In genomic region chr11:69948066-69948762, GRCm38 (mm10) we compare ENCODE assay signal across 8 mouse cellular contexts. TPM values are rescaled to one million over a fixed set of nuclear protein-coding genes. Genes with fewer than 3 reads are reported as not detected.
DNase-seq lines count a peak whose midpoint lies in the region; ATAC-seq lines count a peak whose summit lies in the region.

Gene Slc2a4, minus strand, starts transcription at chr11:69948188.

- no peaks in the 10 kb centered on the region for H3K9me3 ChIP-seq in intestine, embryonic 16.5 days (ENCODE audit: control insufficient read depth, low read length)
- H3K9me3 ChIP-seq in limb, embryonic 15.5 days: no peaks in the 10 kb centered on the region
- no peaks in the 10 kb centered on the region for H3K9me3 ChIP-seq in midbrain, embryonic 16.5 days (replicated peaks; ENCODE audit: control insufficient read depth, low read length, poor library complexity, severe bottlenecking)
- no peaks in the 10 kb centered on the region for H3K9me3 ChIP-seq in stomach, embryonic 14.5 days (ENCODE audit: control insufficient read depth, low read depth, low read length)

- peak within 1 kb of the TSS; percentile 53 for H3K27ac ChIP-seq in intestine, embryonic 16.5 days (ENCODE audit: low read length)
- peak within 1 kb of the TSS; percentile 86 for H3K27ac ChIP-seq in limb, embryonic 15.5 days
- no peak within 1 kb of the TSS for H3K27ac ChIP-seq in midbrain, embryonic 16.5 days (ENCODE audit: low read length)
- peak within 1 kb of the TSS; percentile 77 for H3K27ac ChIP-seq in stomach, embryonic 14.5 days (ENCODE audit: low read length)

- H3K4me2 ChIP-seq in intestine, embryonic 16.5 days (ENCODE audit: low read depth, low read length): peak within 1 kb of the TSS; percentile 83
- peak within 1 kb of the TSS; percentile 70 for H3K4me2 ChIP-seq in limb, embryonic 15.5 days
- H3K4me2 ChIP-seq in midbrain, embryonic 16.5 days (ENCODE audit: low read length): peak within 1 kb of the TSS; percentile 60
- H3K4me2 ChIP-seq in stomach, embryonic 14.5 days (replicated peaks; ENCODE audit: low read depth, low read length): peak within 1 kb of the TSS; percentile 55

- no peaks in the 10 kb centered on the region for H3K27me3 ChIP-seq in intestine, embryonic 16.5 days (replicated peaks; ENCODE audit: control insufficient read depth, insufficient read depth, low read length)
- no peaks in the 10 kb centered on the region for H3K27me3 ChIP-seq in limb, embryonic 15.5 days
- H3K27me3 ChIP-seq in midbrain, embryonic 16.5 days (ENCODE audit: control insufficient read depth, insufficient read depth, low read depth, low read length): peaks cover 8% of the 10 kb centered on the region
- H3K27me3 ChIP-seq in stomach, embryonic 14.5 days (ENCODE audit: control insufficient read depth, insufficient read depth, low read length): no peaks in the 10 kb centered on the region

- under 1% methylated on average over 34 of the region's 34 CpGs for WGBS in intestine, embryonic 16.5 days
- under 1% methylated on average over 33 of the region's 34 CpGs for WGBS in limb, embryonic 15.5 days
- WGBS in midbrain, embryonic 16.5 days: under 1% methylated on average over 34 of the region's 34 CpGs
- under 1% methylated on average over 34 of the region's 34 CpGs for WGBS in stomach, embryonic 14.5 days

- H3K4me1 ChIP-seq in intestine, embryonic 16.5 days (ENCODE audit: control insufficient read depth, insufficient read depth, low read length): peaks cover 6% of the 10 kb centered on the region
- peaks cover 27% of the 10 kb centered on the region for H3K4me1 ChIP-seq in limb, embryonic 15.5 days
- peaks cover 2% of the 10 kb centered on the region; the same call in 1 of the 2 replicates for H3K4me1 ChIP-seq in midbrain, embryonic 16.5 days (ENCODE audit: control insufficient read depth, insufficient read depth, low read length)
- H3K4me1 ChIP-seq in stomach, embryonic 14.5 days (ENCODE audit: control insufficient read depth, insufficient read depth, low read length): no peaks in the 10 kb centered on the region; the same call in 1 of the 2 replicates

- no peaks in the 10 kb centered on the region; the same call in 1 of the 2 replicates for H3K36me3 ChIP-seq in intestine, embryonic 16.5 days (ENCODE audit: control insufficient read depth, insufficient read depth, low read length)
- peaks cover 21% of the 10 kb centered on the region for H3K36me3 ChIP-seq in limb, embryonic 15.5 days
- H3K36me3 ChIP-seq in midbrain, embryonic 16.5 days (ENCODE audit: control insufficient read depth, insufficient read depth, low read length): no peaks in the 10 kb centered on the region
- H3K36me3 ChIP-seq in stomach, embryonic 14.5 days (ENCODE audit: control insufficient read depth, insufficient read depth, low read length): peaks cover 17% of the 10 kb centered on the region

- peak; percentile 92 for DNase-seq in 416B (ENCODE audit: low read depth)
- DNase-seq in adrenal gland, adult (ENCODE audit: inconsistent age in 2 of 2, low spot score in 1 of 2): peak; percentile 94 to 97
- DNase-seq in embryo, embryonic 11 days: peak; percentile 99

- peak; percentile 92 for ATAC-seq in granulocyte monocyte progenitor cell, adult 5-6 weeks (replicated peaks; ENCODE audit: poor library complexity, severe bottlenecking)
- peak; percentile 94 for ATAC-seq in intestine, embryonic 16.5 days
- ATAC-seq in limb, embryonic 15.5 days (ENCODE audit: insufficient number of reproducible peaks, low FRiP score, low TSS enrichment, low read depth): peak; percentile 90
- peak; percentile 90 for ATAC-seq in midbrain, embryonic 16.5 days
- peak; percentile 93 for ATAC-seq in stomach, embryonic 14.5 days (ENCODE audit: insufficient number of reproducible peaks, insufficient read depth, low FRiP score, low read depth)

- peak within 1 kb of the TSS; percentile 53 for H3K4me3 ChIP-seq in intestine, embryonic 16.5 days (ENCODE audit: low read length)
- H3K4me3 ChIP-seq in limb, embryonic 15.5 days: peak within 1 kb of the TSS; percentile 56
- H3K4me3 ChIP-seq in midbrain, embryonic 16.5 days (ENCODE audit: low read depth, low read length): peak within 1 kb of the TSS; percentile 44
- peak within 1 kb of the TSS; percentile 46 for H3K4me3 ChIP-seq in stomach, embryonic 14.5 days (ENCODE audit: low read depth, low read length)

- H3K9ac ChIP-seq in intestine, embryonic 16.5 days (ENCODE audit: low read depth, low read length): peak within 1 kb of the TSS; percentile 54
- H3K9ac ChIP-seq in limb, embryonic 15.5 days: peak within 1 kb of the TSS; percentile 29; the same call in 1 of the 2 replicates
- H3K9ac ChIP-seq in midbrain, embryonic 16.5 days (ENCODE audit: low read depth, low read length): peak within 1 kb of the TSS; percentile 48; the same call in 1 of the 2 replicates
- peak within 1 kb of the TSS; percentile 47 for H3K9ac ChIP-seq in stomach, embryonic 14.5 days (replicated peaks; ENCODE audit: low read depth, low read length)

RNA-seq across cellular contexts. Expression of gene Slc2a4, which starts in this region (rescaled TPM):
- total RNA-seq in granulocyte monocyte progenitor cell, adult 5-6 weeks (2014; fragmentation: Nextera tagmentation): not detected in 2 replicates
- not detected in 2 replicates for total RNA-seq in granulocyte monocyte progenitor cell, adult 5-6 weeks (2017)
- 21.5 and 22.6 TPM in 2 replicates for polyA plus RNA-seq in intestine, embryonic 16.5 days (2015; fragmentation: Nextera tagmentation; extraction: Ambion mirVana)
- 23.0 and 23.5 TPM in 2 replicates for polyA plus RNA-seq in limb, embryonic 15.5 days (2015; fragmentation: Nextera tagmentation; extraction: Ambion mirVana)
- polyA plus RNA-seq in midbrain, embryonic 16.5 days (2015; fragmentation: Nextera tagmentation; extraction: Ambion mirVana): 3.1 and 3.2 TPM in 2 replicates
- polyA plus RNA-seq in stomach, embryonic 14.5 days (2014; fragmentation: Nextera tagmentation; extraction: Ambion mirVana): 31.3 and 31.5 TPM in 2 replicates

Comparison
In these comparisons a context has a peak if more than half of its experiments do, and no peak if none do; other contexts are left out.
1. Peak in ATAC-seq in granulocyte monocyte progenitor cell, adult 5-6 weeks; RNA of the gene not detected or under 1 TPM.